Mouse (Mus musculus): Measurements from ENCODE around the gene Tigar.

DNA sequence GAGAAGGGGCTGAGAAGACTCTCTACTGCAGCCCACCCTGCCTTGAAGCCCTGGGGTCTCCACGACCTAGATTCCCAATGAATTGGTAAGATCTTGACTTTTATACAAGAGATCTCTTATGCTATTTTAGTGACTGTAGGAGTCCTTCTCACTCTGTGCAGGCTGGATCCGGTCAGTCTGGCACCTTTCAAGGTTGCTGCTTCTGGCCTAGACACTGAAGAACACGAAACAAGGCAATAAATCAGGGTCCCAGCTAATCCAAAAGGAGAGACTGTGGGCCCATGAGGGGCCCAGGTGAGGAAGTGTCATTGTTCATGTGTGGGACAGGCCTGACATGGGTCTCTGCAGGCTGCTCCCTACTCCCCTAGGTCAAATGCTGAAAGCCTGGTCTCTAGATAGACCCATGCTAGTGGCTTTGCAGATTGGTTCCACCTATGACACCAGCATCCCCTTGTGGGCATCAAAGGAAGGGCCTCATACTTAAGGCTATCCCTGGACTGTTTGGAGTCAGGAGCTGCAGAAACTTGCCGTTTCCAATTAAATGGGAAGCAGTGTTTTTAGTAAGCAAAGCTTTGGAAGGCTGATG lies 13.0 kb upstream of the Tigar start:
- TF ChIP-seq CTCF (IDR thresholded peaks at IDR 0.05; ENCODE audit: control insufficient read depth, insufficient read depth, insufficient read length) (no peak), MYOD1 (IDR thresholded peaks at IDR 0.05; ENCODE audit: control insufficient read depth, insufficient read length, low read depth) (no peak)
